Mouse (Mus musculus): Measurements from ENCODE around the gene Fbxo46.

The Fbxo46 gene

GRCm38 (mm10) chr7:19170142-19170541 lies 50.5 kb downstream of the Fbxo46 start:
- peak in 1 of 2 experiments; percentile 24 for DNase-seq

- peak in 1 of 2 experiments; percentile 59 for DNase-seq
Measured at GRCm38 (mm10) chr7:19171831-19172230, 52.2 kb downstream of the Fbxo46 start.

GRCm38 (mm10) chr7:19172874-19173273 lies 53.2 kb downstream of the Fbxo46 start:
- DNase-seq, result peak; percentile 95

- peak; percentile 87 to 90 for DNase-seq
Measured at GRCm38 (mm10) chr7:19175708-19176515, 56.3 kb downstream of the Fbxo46 start, which contains the start of gene Eml2. TSS of gene Eml2 (plus strand) at chr7:19176421.

GRCm38 (mm10) chr7:19176516-19176947 lies 56.9 kb downstream of the Fbxo46 start:
- DNase-seq, result no peak

- DNase-seq, result peak; percentile 41 to 49
Measured at GRCm38 (mm10) chr7:19177216-19177615, 57.6 kb downstream of the Fbxo46 start.

- DNase-seq, result peak; percentile 55 to 56
Measured at GRCm38 (mm10) chr7:19178035-19178434, 58.4 kb downstream of the Fbxo46 start.

GRCm38 (mm10) chr7:19178443-19179092 lies 58.9 kb downstream of the Fbxo46 start:
- peak; percentile 90 to 93 for DNase-seq

GRCm38 (mm10) chr7:19179173-19179572 lies 59.5 kb downstream of the Fbxo46 start:
- peak; percentile 72 to 75 for DNase-seq

- no peak for DNase-seq
Measured at GRCm38 (mm10) chr7:19179936-19180335, 60.3 kb downstream of the Fbxo46 start.

- peak in 1 of 2 experiments; percentile 39 for DNase-seq
Measured at GRCm38 (mm10) chr7:19180862-19181429, 61.3 kb downstream of the Fbxo46 start.

- no peak for DNase-seq
Measured at GRCm38 (mm10) chr7:19184250-19184649, 64.6 kb downstream of the Fbxo46 start.

- peak; percentile 53 to 55 for DNase-seq
Measured at GRCm38 (mm10) chr7:19184758-19185157, 65.1 kb downstream of the Fbxo46 start.

All from cerebellum, postnatal 10 days (tissue).